In the genomic region with DNA sequence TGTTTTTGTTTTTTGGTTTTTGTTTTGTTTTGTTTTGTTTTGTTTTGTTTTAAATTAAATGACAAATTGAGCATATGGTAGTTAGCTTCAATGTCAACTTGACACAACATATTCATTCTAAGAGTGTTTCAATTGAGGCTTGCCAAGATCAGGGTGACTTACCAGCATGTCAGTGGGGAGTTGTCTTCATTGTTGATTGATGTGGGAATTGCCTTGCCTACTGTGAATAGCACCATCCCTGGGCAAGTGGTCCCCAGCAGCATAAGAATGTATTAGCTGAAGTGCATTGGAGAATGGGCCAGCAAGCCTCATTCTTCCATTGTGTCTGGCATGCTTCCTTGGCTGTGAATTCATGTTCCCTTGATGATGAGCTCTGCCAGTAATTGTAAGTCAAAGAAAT, we compare ENCODE assay signal across 19 mouse cellular contexts.
DNase-seq lines count a peak whose midpoint lies in the region; ATAC-seq and TF ChIP-seq lines count a peak whose summit lies in the region.
"Had no signal": no experiment of that assay in that cellular context is flagged by ENCODE, and none has a peak within 500 bp of the region (broad histone marks: within the 10 kb centered on the region; RNA-seq: fewer than 3 reads in every experiment).

No protein-coding gene starts in this region.

- H3K4me1 ChIP-seq in forebrain, embryonic 14.5 days (ENCODE audit: control insufficient read depth, insufficient read depth, low read length) = no peaks in the 10 kb centered on the region
- H3K4me1 ChIP-seq in forebrain, embryonic 15.5 days = no peaks in the 10 kb centered on the region
- no peaks in the 10 kb centered on the region for H3K4me1 ChIP-seq in hindbrain, embryonic 14.5 days (replicated peaks; ENCODE audit: control insufficient read depth, insufficient read depth, low read length)
- no peaks in the 10 kb centered on the region for H3K4me1 ChIP-seq in hindbrain, embryonic 11.5 days (replicated peaks; ENCODE audit: control insufficient read depth, insufficient read depth, low read length)
- no peaks in the 10 kb centered on the region for H3K4me1 ChIP-seq in midbrain, postnatal 0 days (ENCODE audit: insufficient read depth, low read length)
- H3K4me1 ChIP-seq in midbrain, embryonic 10.5 days = no peaks in the 10 kb centered on the region
- H3K4me1 ChIP-seq: embryonic facial prominence, embryonic 12.5 days; forebrain, embryonic 13.5 days; heart, embryonic 12.5 days; hindbrain, embryonic 15.5 days had no signal

- no peak overlapping the region for H3K4me2 ChIP-seq in forebrain, embryonic 14.5 days (ENCODE audit: low read length)
- H3K4me2 ChIP-seq in forebrain, embryonic 15.5 days (replicated peaks) = no peak overlapping the region
- H3K4me2 ChIP-seq in hindbrain, embryonic 14.5 days (replicated peaks) = no peak overlapping the region
- no peak overlapping the region for H3K4me2 ChIP-seq in hindbrain, embryonic 11.5 days (replicated peaks; ENCODE audit: low read depth, low read length)
- no peak overlapping the region for H3K4me2 ChIP-seq in midbrain, postnatal 0 days (ENCODE audit: low read depth, low read length, poor library complexity, severe bottlenecking)
- H3K4me2 ChIP-seq: embryonic facial prominence, embryonic 12.5 days; forebrain, embryonic 13.5 days; heart, embryonic 12.5 days; hindbrain, embryonic 15.5 days had no signal

- no peak overlapping the region for H3K27ac ChIP-seq in forebrain, embryonic 14.5 days (ENCODE audit: low read depth, low read length)
- H3K27ac ChIP-seq in forebrain, embryonic 15.5 days (replicated peaks) = no peak overlapping the region
- H3K27ac ChIP-seq in hindbrain, embryonic 14.5 days = no peak overlapping the region
- no peak overlapping the region for H3K27ac ChIP-seq in hindbrain, embryonic 11.5 days (ENCODE audit: low read depth, low read length)
- H3K27ac ChIP-seq in midbrain, postnatal 0 days (ENCODE audit: low read depth, low read length) = no peak overlapping the region
- no peak overlapping the region for H3K27ac ChIP-seq in midbrain, embryonic 10.5 days (replicated peaks)
- H3K27ac ChIP-seq: embryonic facial prominence, embryonic 12.5 days; forebrain, embryonic 13.5 days; gastrocnemius, adult 2 months; hindbrain, embryonic 15.5 days had no signal

- no peak overlapping the region for H3K4me3 ChIP-seq in forebrain, embryonic 14.5 days (ENCODE audit: low read depth, low read length)
- H3K4me3 ChIP-seq in forebrain, embryonic 15.5 days = no peak overlapping the region
- no peak overlapping the region for H3K4me3 ChIP-seq in hindbrain, embryonic 14.5 days (replicated peaks; ENCODE audit: low read length)
- no peak overlapping the region for H3K4me3 ChIP-seq in hindbrain, embryonic 11.5 days (ENCODE audit: low read depth, low read length)
- H3K4me3 ChIP-seq in midbrain, postnatal 0 days (ENCODE audit: low read depth, low read length) = no peak overlapping the region
- no peak overlapping the region for H3K4me3 ChIP-seq in midbrain, embryonic 10.5 days
- H3K4me3 ChIP-seq: embryonic facial prominence, embryonic 12.5 days; forebrain, embryonic 13.5 days; gastrocnemius, adult 2 months; heart, embryonic 12.5 days; hindbrain, embryonic 15.5 days had no signal

- no peak overlapping the region for H3K9ac ChIP-seq in forebrain, embryonic 14.5 days (ENCODE audit: low read length)
- no peak overlapping the region for H3K9ac ChIP-seq in forebrain, embryonic 15.5 days (replicated peaks)
- H3K9ac ChIP-seq in hindbrain, embryonic 14.5 days = no peak overlapping the region
- H3K9ac ChIP-seq in hindbrain, embryonic 11.5 days (ENCODE audit: low read depth, low read length) = no peak overlapping the region
- no peak overlapping the region for H3K9ac ChIP-seq in midbrain, postnatal 0 days (replicated peaks; ENCODE audit: low read length, poor library complexity, severe bottlenecking)
- H3K9ac ChIP-seq: embryonic facial prominence, embryonic 12.5 days; forebrain, embryonic 13.5 days; heart, embryonic 12.5 days; hindbrain, embryonic 15.5 days had no signal

- no peaks in the 10 kb centered on the region for H3K27me3 ChIP-seq in forebrain, embryonic 14.5 days (replicated peaks; ENCODE audit: control insufficient read depth, insufficient read depth, low read length)
- H3K27me3 ChIP-seq in forebrain, embryonic 15.5 days = no peaks in the 10 kb centered on the region
- H3K27me3 ChIP-seq in hindbrain, embryonic 14.5 days (ENCODE audit: control insufficient read depth, insufficient read depth, low read length) = no peaks in the 10 kb centered on the region
- no peaks in the 10 kb centered on the region for H3K27me3 ChIP-seq in hindbrain, embryonic 11.5 days (ENCODE audit: control insufficient read depth, insufficient read depth, low read length)
- no peaks in the 10 kb centered on the region for H3K27me3 ChIP-seq in midbrain, postnatal 0 days (ENCODE audit: insufficient read depth, low read length)
- H3K27me3 ChIP-seq in midbrain, embryonic 10.5 days (ENCODE audit: low read depth, poor library complexity, severe bottlenecking) = no peaks in the 10 kb centered on the region
- H3K27me3 ChIP-seq: embryonic facial prominence, embryonic 12.5 days; forebrain, embryonic 13.5 days; heart, embryonic 12.5 days; hindbrain, embryonic 15.5 days; Patski had no signal

- no peak for TF ChIP-seq CTCF in midbrain, postnatal 0 days (IDR thresholded peaks at IDR 0.05)

- H3K36me3 ChIP-seq in forebrain, embryonic 14.5 days (ENCODE audit: control insufficient read depth, insufficient read depth, low read length) = no peaks in the 10 kb centered on the region
- H3K36me3 ChIP-seq in forebrain, embryonic 15.5 days = no peaks in the 10 kb centered on the region
- H3K36me3 ChIP-seq in hindbrain, embryonic 14.5 days (replicated peaks; ENCODE audit: control insufficient read depth, insufficient read depth) = no peaks in the 10 kb centered on the region
- H3K36me3 ChIP-seq in hindbrain, embryonic 11.5 days (ENCODE audit: control insufficient read depth, insufficient read depth, low read length) = no peaks in the 10 kb centered on the region
- H3K36me3 ChIP-seq in midbrain, postnatal 0 days (ENCODE audit: insufficient read depth, low read length) = no peaks in the 10 kb centered on the region
- H3K36me3 ChIP-seq in midbrain, embryonic 10.5 days = no peaks in the 10 kb centered on the region
- H3K36me3 ChIP-seq: embryonic facial prominence, embryonic 12.5 days; heart, embryonic 12.5 days; hindbrain, embryonic 15.5 days had no signal

- DNase-seq in forebrain, embryonic 14.5 days (ENCODE audit: low spot score) = peak; percentile 18
- peak; percentile 43 for DNase-seq in hindbrain, embryonic 14.5 days (ENCODE audit: low spot score)
- no peak for DNase-seq in hindbrain, embryonic 11.5 days (ENCODE audit: low spot score)
- DNase-seq in midbrain, postnatal 0 days (ENCODE audit: low spot score) = peak; percentile 35
- no peak for DNase-seq in midbrain, embryonic 10.5 days (ENCODE audit: low spot score)
- DNase-seq in frontal cortex, postnatal 10 days (ENCODE audit: low spot score in 2 of 2) = no peak
- DNase-seq: adrenal gland, adult 2 months; adrenal gland, postnatal 25 days; cerebellum, adult 2 months; cerebellum, postnatal 14 days; gastrocnemius, adult 2 months; gastrocnemius, postnatal 25 days; kidney, adult 11 months had no signal

- H3K9me3 ChIP-seq in forebrain, embryonic 14.5 days (replicated peaks; ENCODE audit: control insufficient read depth, low read length) = no peaks in the 10 kb centered on the region
- no peaks in the 10 kb centered on the region for H3K9me3 ChIP-seq in forebrain, embryonic 15.5 days
- H3K9me3 ChIP-seq in hindbrain, embryonic 14.5 days (ENCODE audit: control insufficient read depth, low read length) = no peaks in the 10 kb centered on the region
- no peaks in the 10 kb centered on the region for H3K9me3 ChIP-seq in hindbrain, embryonic 11.5 days (ENCODE audit: control insufficient read depth, low read length)
- H3K9me3 ChIP-seq in midbrain, postnatal 0 days (ENCODE audit: low read length) = no peaks in the 10 kb centered on the region
- no peaks in the 10 kb centered on the region for H3K9me3 ChIP-seq in midbrain, embryonic 10.5 days (replicated peaks)
- H3K9me3 ChIP-seq: embryonic facial prominence, embryonic 12.5 days; forebrain, embryonic 13.5 days; heart, embryonic 12.5 days; hindbrain, embryonic 15.5 days had no signal

- ATAC-seq in forebrain, embryonic 14.5 days = no peak
- ATAC-seq in forebrain, embryonic 15.5 days (replicated peaks) = no peak
- peak; percentile 73; the same call in 1 of the 2 replicates for ATAC-seq in hindbrain, embryonic 14.5 days (ENCODE audit: low FRiP score)
- ATAC-seq in hindbrain, embryonic 11.5 days (ENCODE audit: low FRiP score) = no peak
- no peak for ATAC-seq in midbrain, postnatal 0 days (ENCODE audit: low FRiP score)
- ATAC-seq: forebrain, embryonic 13.5 days; Patski had no signal

Comparison
In these comparisons a context has a peak if more than half of its experiments do, and no peak if none do; other contexts are left out.
1. DNase-seq: peak in forebrain, embryonic 14.5 days (single experiment), hindbrain, embryonic 14.5 days (single experiment) and midbrain, postnatal 0 days (single experiment); none in hindbrain, embryonic 11.5 days (single experiment), midbrain, embryonic 10.5 days (single experiment) and frontal cortex, postnatal 10 days (0 of 2).